In genomic region chr17:34127475-34127874, GRCm38 (mm10) we compare ENCODE assay signal across 10 mouse cellular contexts. TPM values are rescaled to one million over a fixed set of nuclear protein-coding genes. Genes with fewer than 3 reads are reported as not detected.
A peak's percentile ranks its signal among the peaks of the same experiment; 100 is the strongest.
DNase-seq lines count a peak whose midpoint lies in the region; ATAC-seq and TF ChIP-seq lines count a peak whose summit lies in the region.
"Had no signal": no experiment of that assay in that cellular context is flagged by ENCODE, and none has a peak within 500 bp of the region (broad histone marks: within the 10 kb centered on the region; RNA-seq: fewer than 3 reads in every experiment).

No protein-coding gene starts in this region.

- peaks cover 47% of the 10 kb centered on the region for H3K36me3 ChIP-seq in G1E (replicated peaks)
- H3K36me3 ChIP-seq: heart, embryonic 15.5 days; neural tube, embryonic 13.5 days had no signal

- peak; percentile 65 for ATAC-seq in G1E (ENCODE audit: extremely low read depth, insufficient number of reproducible peaks, low FRiP score, poor library complexity, severe bottlenecking)
- ATAC-seq in megakaryocyte, adult 5-6 weeks (ENCODE audit: poor library complexity, severe bottlenecking): peak; percentile 78

- H3K4me1 ChIP-seq in G1E (ENCODE audit: insufficient read depth, low read depth, low read length): peaks cover 68% of the 10 kb centered on the region

- DNase-seq in layer of hippocampus, adult 11-12 months (ENCODE audit: low spot score): peak; percentile 67
- DNase-seq in layer of hippocampus, postnatal 25 days (ENCODE audit: extremely low spot score in 1 of 2, low spot score in 1 of 2): no peak
- peak; percentile 75 for DNase-seq in G1E (ENCODE audit: low spot score)
- DNase-seq in cerebellum, postnatal 10 days: peak; percentile 55 to 59
- DNase-seq in kidney, postnatal 10 days: peak; percentile 80
- DNase-seq in thymus, postnatal 25 days: peak; percentile 69
- DNase-seq in retina, embryonic 14.5 days (ENCODE audit: low spot score): no peak

- H3K27me3 ChIP-seq in G1E (ENCODE audit: insufficient read depth, low read length): peaks cover 5% of the 10 kb centered on the region; the same call in 1 of the 2 replicates
- H3K27me3 ChIP-seq: heart, embryonic 15.5 days; neural tube, embryonic 13.5 days had no signal

- TF ChIP-seq CTCF in G1E (IDR thresholded peaks at IDR 0.05; ENCODE audit: low read depth, low read length): no peak

- no peaks in the 10 kb centered on the region for H3K9me3 ChIP-seq in G1E (replicated peaks)
- H3K9me3 ChIP-seq: heart, embryonic 15.5 days; neural tube, embryonic 13.5 days had no signal

- H3K4me3 ChIP-seq in G1E (ENCODE audit: low read depth, low read length): peak overlapping the region; percentile 14; the same call in 1 of the 2 replicates
- H3K4me3 ChIP-seq: heart, embryonic 15.5 days; neural tube, embryonic 13.5 days had no signal

RNA-seq across cellular contexts. Expression of gene Brd2, which starts 5.0 kb away (rescaled TPM):
- 100 to 1,000 TPM; 196 to 216 TPM for total RNA-seq in layer of hippocampus, postnatal 25 days (2021)
- total RNA-seq in G1E (2014; fragmentation: Nextera tagmentation): 336 and 447 TPM in 2 replicates
- total RNA-seq in G1E (2017): 214 and 244 TPM in 2 replicates
- polyA plus RNA-seq in G1E (2012): 198 and 298 TPM in 2 replicates
- 287 and 312 TPM in 2 replicates for total RNA-seq in megakaryocyte, adult 5-6 weeks (2015)
- 286 and 353 TPM in 2 replicates for total RNA-seq in megakaryocyte, adult 5-6 weeks (2017)

RNA-seq across cellular contexts. Expression of gene H2-DMa, which starts 8.1 kb away (rescaled TPM):
- total RNA-seq in layer of hippocampus, postnatal 25 days (2021): 10 to 100 TPM; 32.3 to 35.1 TPM
- 11.0 and 16.1 TPM in 2 replicates for total RNA-seq in G1E (2014; fragmentation: Nextera tagmentation)
- total RNA-seq in G1E (2017): 2.8 and 3.8 TPM in 2 replicates
- polyA plus RNA-seq in G1E (2012): 0.62 and 1.3 TPM in 2 replicates
- total RNA-seq in megakaryocyte, adult 5-6 weeks (2015): 172 and 189 TPM in 2 replicates
- total RNA-seq in megakaryocyte, adult 5-6 weeks (2017): 145 and 152 TPM in 2 replicates

RNA-seq across cellular contexts. Expression of gene H2-DMb2, which starts 15.6 kb away (rescaled TPM):
- under 1 TPM; 0.69 to 0.94 TPM for total RNA-seq in layer of hippocampus, postnatal 25 days (2021)
- total RNA-seq in G1E (2014; fragmentation: Nextera tagmentation) (not detected in 2 replicates), G1E (2017) (not detected in 2 replicates)
- not detected in 2 replicates for polyA plus RNA-seq in G1E (2012)
- total RNA-seq in megakaryocyte, adult 5-6 weeks (2015): 8.9 and 9.6 TPM in 2 replicates
- 12.4 and 18.3 TPM in 2 replicates for total RNA-seq in megakaryocyte, adult 5-6 weeks (2017)
- polyA plus RNA-seq: neural tube, embryonic 13.5 days had no signal

RNA-seq across cellular contexts. Expression of gene H2-DMb1, which starts 25.4 kb away (rescaled TPM):
- 1 to 10 TPM; 1.8 to 3.4 TPM for total RNA-seq in layer of hippocampus, postnatal 25 days (2021)
- total RNA-seq in G1E (2014; fragmentation: Nextera tagmentation) (not detected in 2 replicates), G1E (2017) (0.41 and 0.44 TPM in 2 replicates)
- 0.06 and 0.10 TPM in 2 replicates for polyA plus RNA-seq in G1E (2012)
- 105 and 109 TPM in 2 replicates for total RNA-seq in megakaryocyte, adult 5-6 weeks (2015)
- 110 and 132 TPM in 2 replicates for total RNA-seq in megakaryocyte, adult 5-6 weeks (2017)
- polyA plus RNA-seq: neural tube, embryonic 13.5 days had no signal

RNA-seq across cellular contexts. Expression of gene H2-Oa, which starts 35.3 kb away (rescaled TPM):
- under 1 TPM; 0.42 to 0.45 TPM for total RNA-seq in layer of hippocampus, postnatal 25 days (2021)
- total RNA-seq in G1E (2014; fragmentation: Nextera tagmentation) (not detected in 2 replicates), G1E (2017) (0.11 TPM in 1 of 2 replicates, not detected in the other)
- not detected in 2 replicates for polyA plus RNA-seq in G1E (2012)
- total RNA-seq in megakaryocyte, adult 5-6 weeks (2015): 10.0 and 10.8 TPM in 2 replicates
- total RNA-seq in megakaryocyte, adult 5-6 weeks (2017): 3.7 and 6.9 TPM in 2 replicates

Comparison
In these comparisons a context has a peak if more than half of its experiments do, and no peak if none do; other contexts are left out.
1. DNase-seq: peak in layer of hippocampus, adult 11-12 months (single experiment), G1E (single experiment), cerebellum, postnatal 10 days (2 of 2), kidney, postnatal 10 days (single experiment) and thymus, postnatal 25 days (single experiment); none in layer of hippocampus, postnatal 25 days (0 of 2) and retina, embryonic 14.5 days (single experiment).
2. RNA of gene H2-DMa, which starts 8.1 kb away (total RNA-seq): 145 to 189 TPM in megakaryocyte, adult 5-6 weeks; 32.3 to 35.1 TPM in layer of hippocampus, postnatal 25 days and 2.8 to 16.1 TPM in G1E; every median in the first group is over 4 times any median in the second.
3. RNA of gene H2-DMb2, which starts 15.6 kb away (total RNA-seq): 8.9 to 18.3 TPM in megakaryocyte, adult 5-6 weeks; 0.69 to 0.94 TPM in layer of hippocampus, postnatal 25 days and not detected in G1E; every median in the first group is over 4 times any median in the second.